ENCODE assay signal across 8 mouse cellular contexts in the genomic region with DNA sequence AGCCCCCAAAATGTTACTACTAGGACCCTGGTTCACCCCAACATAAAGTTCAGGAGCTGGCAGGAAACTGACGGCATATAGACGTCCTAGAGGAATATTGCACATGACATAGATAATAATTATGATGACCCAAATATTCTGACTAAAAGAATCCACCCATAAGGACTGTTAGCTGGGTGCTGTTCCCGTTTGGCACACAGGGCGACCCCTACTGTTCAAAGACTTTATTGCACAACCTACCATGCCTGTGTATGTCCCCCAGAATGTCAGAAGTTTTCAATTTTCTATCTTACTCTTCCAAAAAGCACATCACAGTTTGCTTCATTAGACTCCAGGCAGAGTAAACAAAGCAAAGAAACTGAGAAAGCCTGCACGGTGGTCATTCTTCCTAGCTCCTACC.
DNase-seq lines count a peak whose midpoint lies in the region; ATAC-seq and TF ChIP-seq lines count a peak whose summit lies in the region.
"Not testable (repeated sequence)": the region's sequence is repeated elsewhere in the genome, so short reads cannot be mapped to it uniquely, and the experiment has no call there.

No protein-coding gene starts in this region.

- H3K36me3 ChIP-seq in stomach, postnatal 0 days (ENCODE audit: control insufficient read depth, insufficient read depth, low read length) = not testable (repeated sequence)

- not testable (repeated sequence) for H3K4me3 ChIP-seq in stomach, postnatal 0 days (ENCODE audit: low read depth, low read length)

- H3K9me3 ChIP-seq in stomach, postnatal 0 days (ENCODE audit: control insufficient read depth, low read length) = not testable (repeated sequence)

- H3K27me3 ChIP-seq in stomach, postnatal 0 days (ENCODE audit: control insufficient read depth, insufficient read depth, low read length) = not testable (repeated sequence)

- intact Hi-C loops in heart, postnatal 36 days (cut with DNase I); left cerebral cortex, postnatal 36 days (cut with DNase I): not testable (repeated sequence)

- not testable (repeated sequence) for H3K9ac ChIP-seq in stomach, postnatal 0 days (ENCODE audit: low read length)

- not testable (repeated sequence) for TF ChIP-seq EP300 in stomach, postnatal 0 days (optimal IDR thresholded peaks at IDR 0.05)

- H3K4me1 ChIP-seq in stomach, postnatal 0 days (replicated peaks; ENCODE audit: control insufficient read depth, insufficient read depth) = not testable (repeated sequence)

- WGBS in stomach, postnatal 0 days = 3% methylated on average over 2 of the region's 5 CpGs

- H3K4me2 ChIP-seq in stomach, postnatal 0 days (replicated peaks; ENCODE audit: low read depth) = not testable (repeated sequence)

- DNase-seq in B cell, adult 2 months = peak; percentile 76 to 78
- peak; percentile 17 for DNase-seq in cerebellum, adult 11-12 months
- DNase-seq in frontal cortex, postnatal 10 days (ENCODE audit: low spot score in 2 of 2) = peak; percentile 17 to 45
- peak; percentile 56 to 64 for DNase-seq in heart, postnatal 36 days
- DNase-seq in layer of hippocampus, adult 11-12 months (ENCODE audit: low spot score) = peak; percentile 85
- peak; percentile 28 to 44 for DNase-seq in left cerebral cortex, postnatal 36 days (ENCODE audit: low spot score in 2 of 2)
- DNase-seq in natural killer cell, adult 2 months (ENCODE audit: low spot score in 2 of 2) = peak; percentile 17 to 60
- DNase-seq in stomach, postnatal 0 days (ENCODE audit: low spot score) = not testable (repeated sequence)

- 0 out of 2 replicates have a peak, but pooled peaks have one; percentile 22 for ATAC-seq in stomach, postnatal 0 days (ENCODE audit: low FRiP score, low TSS enrichment)

- peak; percentile 53 for TF ChIP-seq CTCF in stomach, postnatal 0 days (IDR thresholded peaks at IDR 0.05; ENCODE audit: low read depth)

- H3K27ac ChIP-seq in stomach, postnatal 0 days (replicated peaks) = not testable (repeated sequence)
